Mouse (Mus musculus) cerebellum, postnatal 4 days (tissue): ENCODE measurements at regions not wholly inside any gene's neighbourhood (a gene's known extent, or its start where the extent isn't known, plus 50 kb on each side); places are given as distances from the start of the nearest gene placed in this dataset.
"Not testable (repeated sequence)": the region's sequence is repeated elsewhere in the genome, so short reads cannot be mapped to it uniquely, and the experiment has no call there.

Experiments
- DNase-seq, 2 experiments: peaks; one replicate each; pipeline ENCODE4 v3.0.0; 2022; ENCODE audit warnings: low spot score in 2 of 2, mixed read lengths in 1 of 2

DNA sequence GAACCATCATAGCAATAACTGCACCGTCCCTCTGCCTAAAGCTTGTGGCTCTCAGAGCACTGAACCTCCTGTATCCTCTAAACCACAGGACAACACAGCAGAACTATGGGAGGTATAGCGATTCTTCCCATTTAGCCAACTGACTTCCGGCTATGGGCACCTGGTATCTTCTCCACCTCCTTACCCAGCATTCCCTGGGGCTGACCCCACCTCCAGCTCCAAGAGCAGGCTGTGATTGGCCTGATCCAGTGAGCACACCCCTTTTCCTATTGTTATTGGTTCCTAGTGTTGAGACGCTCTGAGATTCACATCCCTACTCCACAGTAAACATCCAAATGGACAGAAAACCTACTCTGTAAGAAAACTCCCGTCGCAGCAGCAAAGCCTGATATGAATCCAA, 236.7 kb downstream of the Prex1 start:
- DNase-seq: no peak

DNA sequence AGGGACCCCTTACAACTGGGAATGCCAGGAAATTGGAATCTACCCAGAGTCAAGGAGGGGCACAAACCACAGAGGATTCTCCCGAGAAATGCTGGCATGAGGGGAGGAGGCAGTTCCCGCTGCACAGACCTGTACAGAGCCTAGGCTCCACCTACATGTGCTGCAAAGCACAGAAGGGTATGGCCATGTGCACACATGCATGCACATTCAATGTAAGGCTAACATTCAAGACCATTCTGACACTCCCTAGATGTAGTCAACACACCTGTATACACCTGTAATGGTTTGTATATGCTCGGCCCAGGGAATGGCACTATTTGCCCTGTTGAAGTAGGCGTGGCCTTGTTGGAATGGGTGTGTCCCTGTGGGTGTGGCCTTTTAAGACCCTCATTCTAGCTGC, 238.0 kb downstream of the Prex1 start:
- no peak for DNase-seq

DNA sequence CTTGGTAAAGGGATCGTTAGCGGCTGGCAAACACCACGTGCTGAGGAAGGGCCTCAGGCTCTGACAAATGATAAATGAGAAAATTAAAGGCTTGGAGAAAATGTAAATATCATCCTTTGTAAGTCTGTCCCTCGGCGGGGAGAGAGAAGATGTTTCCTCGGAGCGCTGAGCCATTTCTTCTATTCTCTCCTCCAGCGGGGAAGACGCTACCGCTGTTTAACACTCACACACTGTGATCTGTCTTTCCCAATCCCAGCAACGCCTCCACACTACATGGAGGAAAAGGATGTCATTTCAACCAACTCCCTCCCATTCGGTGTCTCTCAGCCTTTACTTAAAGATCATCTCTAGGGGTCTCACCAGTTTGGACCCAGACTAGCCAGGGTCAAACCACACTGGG, 239.0 kb downstream of the Prex1 start:
- DNase-seq: no peak

DNA sequence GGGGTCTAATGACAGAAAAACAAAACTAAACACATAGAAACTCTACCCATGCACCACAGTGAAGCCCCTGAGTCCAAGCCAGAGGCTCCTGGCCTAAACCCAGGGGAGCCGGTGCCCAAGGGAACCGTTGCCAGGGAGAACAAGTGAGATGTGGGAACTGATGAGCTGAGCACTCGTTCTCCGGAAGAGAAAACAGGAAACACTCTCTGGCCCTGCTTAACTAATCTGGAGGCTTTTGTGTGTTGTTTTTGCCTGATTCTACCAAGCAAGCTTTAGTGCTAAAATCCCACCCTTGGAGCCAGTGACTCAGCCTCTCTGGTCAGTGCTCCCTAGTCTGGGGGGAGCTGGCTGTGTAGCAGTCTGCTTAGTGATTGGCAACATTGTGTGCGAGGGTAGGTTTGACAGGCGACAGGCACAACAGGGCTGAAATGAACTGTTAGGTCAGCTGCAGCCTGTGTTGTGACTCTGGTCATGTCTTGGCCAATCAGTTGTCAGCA, 242.3 kb downstream of the Prex1 start:
- DNase-seq: peak in 1 of 2 experiments; percentile 38

DNA sequence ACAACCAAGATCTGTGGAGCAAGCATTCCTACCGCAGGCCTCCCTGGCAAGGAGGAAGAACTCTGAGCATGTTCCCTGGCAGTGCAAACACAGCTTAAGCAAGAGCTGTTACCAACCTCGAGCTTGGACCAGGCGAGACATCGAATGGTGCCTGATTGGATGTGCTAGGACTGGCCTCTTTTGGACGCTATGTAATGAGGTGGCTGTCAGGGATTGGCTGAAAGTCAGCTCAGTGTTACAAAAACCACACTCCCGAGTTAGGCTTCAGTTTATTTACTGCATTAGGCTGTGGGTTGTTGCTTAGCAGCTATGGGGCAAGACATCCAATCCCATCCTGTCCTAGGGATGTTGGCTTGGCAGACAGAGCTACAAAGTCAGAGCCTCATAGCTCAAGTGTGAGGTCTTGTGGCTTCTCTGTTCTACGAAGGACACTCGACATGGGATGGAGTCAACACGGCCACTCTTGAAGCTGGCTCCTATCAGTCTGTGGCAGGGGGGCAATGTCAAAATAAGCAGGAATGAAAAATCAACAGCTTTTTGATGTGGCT, 244.5 kb downstream of the Prex1 start:
- no peak for DNase-seq

DNA sequence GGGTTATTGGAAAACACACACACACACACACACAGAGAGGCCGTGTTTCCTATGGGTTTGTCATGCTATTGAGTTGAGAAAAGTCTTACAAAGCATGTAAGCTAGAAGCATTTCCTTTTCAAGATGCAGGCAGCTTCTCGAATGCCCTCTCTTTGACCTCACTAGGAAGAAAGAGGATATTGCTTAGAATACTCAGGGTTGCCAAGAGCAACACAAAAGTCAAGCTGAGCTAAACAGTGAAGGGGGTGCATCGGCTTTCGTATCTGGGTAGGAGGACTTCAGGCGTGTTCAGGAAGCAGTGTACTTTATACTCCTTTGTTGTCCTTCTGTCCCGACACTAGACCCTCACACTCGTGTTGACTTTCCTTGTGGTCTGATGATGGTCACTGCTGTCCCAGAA, 246.5 kb downstream of the Prex1 start:
- no peak for DNase-seq

DNA sequence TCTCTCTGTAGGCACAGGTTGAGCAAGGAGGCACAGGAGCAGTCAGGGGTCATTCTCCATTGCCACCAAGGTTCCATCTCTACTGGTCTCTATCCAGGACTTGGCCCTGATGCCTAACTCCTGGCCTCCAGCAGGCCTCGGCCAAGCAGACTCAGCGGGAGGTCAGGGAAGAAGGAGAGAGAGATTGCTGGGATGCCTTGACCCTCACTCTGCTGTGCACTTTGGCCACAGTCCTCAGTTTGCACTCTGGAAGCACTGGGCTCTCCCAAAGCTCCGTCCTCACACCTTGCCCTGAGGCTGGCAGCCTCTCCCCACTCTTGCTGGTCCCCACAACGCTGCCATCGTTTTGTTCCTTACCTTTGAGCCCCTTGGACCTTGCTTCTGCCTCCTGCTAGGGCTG, 248.1 kb downstream of the Prex1 start:
- no peak for DNase-seq

DNA sequence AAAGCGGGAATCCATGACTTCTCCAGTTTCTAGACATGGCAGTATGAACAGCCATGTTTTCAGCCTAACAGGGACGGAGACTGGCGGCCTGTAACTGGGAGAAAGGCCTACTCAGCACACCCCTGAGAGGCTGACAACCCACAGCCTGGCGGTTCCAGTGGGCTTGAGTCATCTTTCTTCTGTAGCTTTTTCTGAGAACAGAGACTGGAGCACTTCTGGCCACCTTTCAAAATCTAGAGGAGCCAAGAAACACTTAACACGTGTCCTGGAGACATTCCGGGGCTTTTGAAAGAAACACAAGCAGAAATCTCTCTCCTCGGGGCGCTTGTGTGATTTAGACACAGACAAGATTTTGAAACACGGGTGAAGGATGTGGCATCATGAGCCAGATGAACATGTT, 250.1 kb downstream of the Prex1 start:
- no peak for DNase-seq

DNA sequence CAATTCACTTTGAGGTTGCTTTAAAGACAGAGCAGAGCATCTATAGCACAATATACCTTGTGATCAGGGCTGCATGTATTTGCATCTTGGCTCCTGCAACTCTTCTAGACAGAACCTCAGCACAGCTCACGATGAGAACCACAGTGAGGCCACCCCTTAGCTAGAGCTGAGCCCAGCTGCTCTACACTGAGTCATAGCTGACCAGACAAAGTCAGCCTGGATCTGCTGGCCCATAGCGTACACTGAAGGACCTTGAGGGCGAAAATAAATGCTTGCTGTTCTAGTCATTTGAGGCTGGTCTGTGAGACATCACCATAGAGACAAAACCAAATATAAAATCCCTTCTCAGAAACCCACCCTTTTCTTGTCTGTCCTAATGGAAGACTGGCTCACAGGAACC, 251.7 kb downstream of the Prex1 start:
- DNase-seq: no peak

DNA sequence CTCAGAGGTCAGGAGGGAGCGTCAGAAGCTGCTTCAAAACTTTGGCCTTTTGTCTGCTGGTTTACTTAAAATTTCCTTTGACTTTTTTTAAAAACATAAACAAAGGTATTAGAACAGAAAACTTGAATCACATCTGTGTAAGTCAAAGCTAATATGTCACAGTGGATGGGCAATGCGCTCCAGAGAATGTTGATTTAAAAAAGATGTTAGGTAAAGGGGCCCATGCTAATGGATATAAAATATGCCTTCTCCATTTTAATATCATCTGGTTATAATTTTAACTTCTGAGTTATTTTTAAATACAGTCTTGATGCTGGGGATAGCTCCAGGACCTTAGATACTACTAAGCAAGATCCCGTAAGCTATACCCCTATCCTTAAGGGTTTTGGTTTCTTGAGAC, 252.5 kb downstream of the Prex1 start:
- no peak for DNase-seq

DNA sequence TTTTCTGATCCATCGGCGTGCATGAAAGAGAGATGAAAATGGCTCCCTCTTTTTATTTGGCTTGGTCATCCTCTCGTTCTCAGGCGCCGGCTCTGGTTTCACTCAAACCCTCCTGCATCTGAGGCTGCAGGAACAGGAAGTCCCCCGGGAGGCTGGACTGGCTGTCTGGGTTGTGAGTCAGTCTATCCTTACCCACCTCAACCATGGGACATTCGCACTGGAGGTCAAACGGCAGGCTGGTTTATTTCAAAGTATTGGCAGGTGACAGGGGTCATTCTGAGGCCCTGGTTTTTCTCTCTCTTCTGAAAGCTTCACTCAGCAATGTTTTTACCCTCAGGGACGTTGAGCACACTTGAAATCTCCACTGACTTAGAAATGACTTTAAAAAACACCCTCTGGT, 253.7 kb downstream of the Prex1 start:
- no peak for DNase-seq

DNA sequence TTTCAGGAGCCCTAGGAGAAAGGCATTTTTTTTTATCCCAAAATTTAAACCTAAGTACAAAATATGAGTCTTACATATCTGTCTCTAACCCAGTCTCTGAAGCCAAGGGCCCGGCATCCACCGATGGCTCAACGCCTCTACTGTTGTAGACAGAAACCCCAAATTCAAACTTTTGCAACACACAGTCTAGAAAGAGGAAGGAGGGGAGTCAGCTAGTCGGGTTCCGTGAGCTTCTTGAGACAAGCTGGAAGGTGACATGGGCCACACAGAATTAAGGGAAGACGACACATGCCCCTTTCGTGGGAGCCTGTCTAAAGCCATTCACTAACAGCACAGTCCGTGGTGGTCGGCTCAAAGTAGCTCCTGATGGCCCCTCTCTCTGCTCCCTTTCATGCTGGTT, 254.7 kb downstream of the Prex1 start:
- no peak for DNase-seq

DNA sequence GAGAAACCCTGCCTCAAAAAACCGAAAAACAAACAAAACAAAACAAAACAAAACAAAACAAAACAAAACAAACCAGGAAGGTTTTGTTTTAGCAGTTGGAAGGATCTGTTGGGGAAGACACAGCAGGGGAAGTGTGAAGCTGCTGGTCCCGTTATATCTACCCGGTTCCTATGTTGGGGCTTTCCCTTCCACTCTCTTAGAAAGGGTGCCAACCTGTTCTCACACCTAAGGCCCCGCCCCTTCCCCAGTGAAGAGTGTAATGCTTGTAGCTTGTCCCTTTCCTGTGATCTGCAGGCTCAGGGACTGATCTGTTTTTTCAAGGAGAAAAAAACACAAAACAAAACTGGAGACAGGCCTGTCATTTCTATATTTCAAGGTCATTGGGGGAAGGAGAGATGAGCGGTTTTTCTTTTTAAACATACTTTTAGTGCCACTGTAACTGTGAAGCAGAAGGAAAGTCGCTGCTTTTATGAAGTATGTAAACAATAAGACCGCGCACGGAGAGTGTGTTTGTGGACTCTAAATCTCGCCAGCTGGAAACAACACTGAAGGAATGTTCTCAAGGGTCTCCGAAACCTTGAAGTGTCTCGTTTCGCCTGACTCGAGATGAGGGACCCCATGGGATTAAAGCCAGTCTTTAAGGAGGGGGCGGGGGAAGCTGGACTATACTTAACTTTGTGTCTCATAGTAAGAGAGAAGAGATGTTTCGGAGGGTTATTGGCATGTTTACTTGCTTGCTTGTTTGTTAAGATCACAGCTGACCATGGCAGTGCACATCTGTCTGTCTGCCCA, 256.1 kb downstream of the Prex1 start:
- DNase-seq: no peak

DNA sequence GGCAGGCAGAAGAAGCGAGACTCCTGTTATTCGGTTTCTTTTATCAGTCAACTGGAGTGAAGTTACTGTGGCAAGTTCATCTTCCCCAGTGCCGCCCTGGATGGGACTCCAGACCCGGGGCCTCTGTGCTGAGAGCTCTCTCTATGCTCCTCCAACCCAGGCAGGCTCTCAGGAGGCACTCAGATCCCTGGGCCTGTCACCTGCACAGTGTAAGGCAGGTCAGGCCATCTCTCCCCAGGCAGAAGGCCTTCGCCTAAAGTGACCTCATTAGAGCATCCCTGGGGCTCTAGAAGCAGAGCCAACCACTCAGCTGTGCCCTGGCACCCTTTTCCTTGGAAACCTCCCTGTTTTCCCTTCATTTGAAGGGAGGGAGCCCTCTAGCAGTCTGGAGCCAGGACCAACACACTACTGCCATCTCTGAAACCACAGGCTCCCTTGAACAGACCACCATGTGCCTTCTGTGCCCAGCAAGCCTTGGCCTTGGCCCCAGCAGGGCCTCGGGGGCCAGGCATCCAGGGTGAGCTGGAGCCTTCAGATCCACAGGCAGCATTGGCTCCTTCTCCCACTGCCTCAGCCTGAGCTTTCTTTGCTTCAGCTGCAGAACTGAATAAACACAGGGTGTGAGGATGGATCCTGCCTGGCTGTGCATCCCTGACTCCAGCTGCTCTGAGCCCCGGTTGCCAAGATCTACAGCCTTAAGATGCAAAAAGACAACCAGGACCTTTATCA, 259.3 kb downstream of the Prex1 start:
- DNase-seq: not testable (repeated sequence)

DNA sequence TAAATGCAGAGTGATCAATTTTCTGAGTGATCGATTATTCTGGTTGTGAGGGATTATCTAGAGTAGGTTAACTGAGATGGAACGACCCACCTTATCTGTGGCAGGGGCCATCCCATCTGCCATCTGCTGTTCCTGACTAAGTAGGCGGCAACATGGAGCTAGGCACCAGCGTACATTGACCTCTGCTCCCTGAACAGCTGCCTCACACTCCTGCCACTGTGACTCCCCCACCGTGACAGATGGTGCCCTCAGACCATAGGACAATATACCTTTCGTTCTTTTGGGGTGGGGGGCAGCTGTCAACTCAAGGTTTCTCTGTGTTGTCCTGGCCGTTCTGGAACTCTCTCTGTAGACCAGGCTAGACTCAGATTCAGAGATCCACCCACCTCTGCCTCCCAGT, 262.7 kb downstream of the Prex1 start:
- no peak for DNase-seq

DNA sequence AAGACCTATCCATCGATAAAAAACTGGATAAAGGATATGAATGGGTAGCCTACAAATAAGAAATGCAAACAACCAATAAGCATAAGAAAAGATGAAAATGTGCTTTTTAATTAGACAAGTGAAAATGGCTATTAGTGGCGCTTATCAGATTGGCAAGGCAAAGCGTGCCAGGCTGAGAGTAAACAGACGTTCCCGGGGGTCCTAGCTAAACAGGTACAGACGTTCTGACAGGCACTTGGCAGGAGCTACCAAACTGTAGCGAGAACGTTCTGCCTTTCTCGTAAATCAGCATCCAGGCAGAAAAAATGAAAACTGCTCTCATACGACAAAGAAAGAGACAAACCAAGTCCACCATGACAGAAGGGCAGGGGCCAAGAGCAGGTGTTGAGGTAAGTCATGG, 263.3 kb downstream of the Prex1 start:
- no peak for DNase-seq

DNA sequence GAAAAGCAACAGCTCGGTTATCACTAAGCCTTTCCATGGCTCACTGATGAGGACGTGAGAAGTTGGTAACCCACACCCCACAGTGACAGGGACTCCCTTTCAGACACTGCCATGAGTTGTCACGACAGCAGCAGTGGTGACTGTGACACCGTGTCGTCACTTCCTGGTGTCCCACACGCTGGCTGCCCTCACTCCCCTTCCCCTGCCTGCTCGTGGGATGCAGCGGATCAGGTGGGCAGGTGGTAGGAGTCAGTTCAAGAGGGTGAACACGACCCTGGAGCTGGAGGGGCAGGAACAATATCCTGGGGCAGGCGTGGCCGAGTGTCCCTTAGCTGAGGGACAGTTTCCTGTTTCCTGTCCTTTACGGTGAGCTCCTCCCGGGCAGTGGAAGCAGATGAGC, 264.9 kb downstream of the Prex1 start:
- DNase-seq: no peak

DNA sequence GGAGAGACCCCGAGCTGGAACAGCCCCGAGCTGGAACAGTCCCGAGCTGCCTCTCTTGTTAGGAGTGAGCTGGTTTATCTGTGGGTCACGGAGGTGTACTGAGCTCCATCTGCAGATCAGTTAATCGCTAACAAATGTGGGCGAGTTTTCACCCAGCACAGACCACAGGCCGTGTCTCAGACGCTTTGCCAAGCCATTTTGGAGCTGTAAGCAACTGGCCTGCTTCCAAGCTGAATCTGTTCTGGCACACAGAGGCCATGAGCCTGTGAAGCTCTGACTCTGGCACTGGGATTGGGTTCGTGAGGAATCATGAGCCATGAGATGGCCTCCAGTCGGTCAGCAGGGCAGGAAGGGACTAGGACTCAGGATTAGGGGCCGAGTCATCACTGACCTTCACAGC, 265.5 kb downstream of the Prex1 start:
- peak in 1 of 2 experiments; percentile 77 for DNase-seq

DNA sequence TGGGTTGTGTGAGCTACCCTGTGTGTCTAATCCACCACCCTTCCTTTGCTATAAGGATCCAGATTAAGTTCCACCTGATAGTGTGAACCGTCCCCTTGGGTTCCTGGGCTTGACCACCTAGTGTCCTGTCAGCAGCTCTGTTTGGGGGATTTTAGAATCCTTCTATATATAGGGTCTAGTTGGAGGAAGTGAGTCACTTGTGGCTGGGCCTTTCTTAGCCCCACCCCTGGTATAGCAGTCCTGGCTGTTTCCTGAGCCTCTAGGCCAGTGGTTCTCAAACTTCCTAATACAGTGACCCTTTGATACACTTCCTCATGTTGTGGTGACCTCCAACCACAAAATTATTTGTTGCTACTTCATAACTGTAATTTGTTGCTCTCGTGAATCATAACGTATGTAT, 267.1 kb downstream of the Prex1 start:
- DNase-seq: no peak

DNA sequence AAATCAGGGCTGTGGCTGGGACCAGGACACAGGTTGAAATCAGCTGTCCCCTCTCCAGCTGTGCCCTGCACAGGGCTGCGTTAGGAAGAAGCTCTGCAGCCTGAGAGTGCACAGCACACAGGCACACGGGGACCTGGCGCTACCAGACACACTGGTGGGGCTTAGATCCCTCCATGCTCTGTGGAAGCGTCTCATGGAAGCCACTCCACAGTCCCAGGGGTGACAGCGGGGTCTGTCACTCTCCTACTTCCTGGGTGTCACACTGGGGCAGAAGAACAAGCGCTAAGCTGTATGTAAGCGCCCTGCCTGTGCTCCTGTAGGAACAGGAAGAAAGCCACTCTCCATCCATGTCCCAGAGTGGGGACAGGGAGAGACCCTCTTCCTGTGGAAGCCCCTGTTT, 267.8 kb downstream of the Prex1 start:
- DNase-seq: not testable (repeated sequence)

DNA sequence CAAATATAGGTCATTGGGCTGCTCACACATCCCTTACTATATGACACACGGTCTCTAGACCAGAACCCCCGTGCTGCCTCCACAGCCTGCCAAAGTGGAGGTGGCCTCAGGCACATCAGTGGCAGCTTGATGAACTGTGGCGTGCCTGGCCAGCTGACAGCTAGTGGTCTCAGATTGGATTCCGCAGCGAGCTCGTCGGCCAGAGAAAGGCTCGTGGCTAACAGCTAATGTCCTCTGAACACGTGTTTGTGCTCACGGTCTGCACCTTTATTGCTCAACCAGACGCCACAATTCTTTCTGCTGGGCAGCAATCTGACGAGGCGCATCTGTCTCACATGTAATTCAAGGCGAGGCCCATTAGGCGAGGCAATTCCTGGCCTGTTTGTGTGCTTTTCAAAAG, 270.6 kb downstream of the Prex1 start:
- peak in 1 of 2 experiments; percentile 56 for DNase-seq

DNA sequence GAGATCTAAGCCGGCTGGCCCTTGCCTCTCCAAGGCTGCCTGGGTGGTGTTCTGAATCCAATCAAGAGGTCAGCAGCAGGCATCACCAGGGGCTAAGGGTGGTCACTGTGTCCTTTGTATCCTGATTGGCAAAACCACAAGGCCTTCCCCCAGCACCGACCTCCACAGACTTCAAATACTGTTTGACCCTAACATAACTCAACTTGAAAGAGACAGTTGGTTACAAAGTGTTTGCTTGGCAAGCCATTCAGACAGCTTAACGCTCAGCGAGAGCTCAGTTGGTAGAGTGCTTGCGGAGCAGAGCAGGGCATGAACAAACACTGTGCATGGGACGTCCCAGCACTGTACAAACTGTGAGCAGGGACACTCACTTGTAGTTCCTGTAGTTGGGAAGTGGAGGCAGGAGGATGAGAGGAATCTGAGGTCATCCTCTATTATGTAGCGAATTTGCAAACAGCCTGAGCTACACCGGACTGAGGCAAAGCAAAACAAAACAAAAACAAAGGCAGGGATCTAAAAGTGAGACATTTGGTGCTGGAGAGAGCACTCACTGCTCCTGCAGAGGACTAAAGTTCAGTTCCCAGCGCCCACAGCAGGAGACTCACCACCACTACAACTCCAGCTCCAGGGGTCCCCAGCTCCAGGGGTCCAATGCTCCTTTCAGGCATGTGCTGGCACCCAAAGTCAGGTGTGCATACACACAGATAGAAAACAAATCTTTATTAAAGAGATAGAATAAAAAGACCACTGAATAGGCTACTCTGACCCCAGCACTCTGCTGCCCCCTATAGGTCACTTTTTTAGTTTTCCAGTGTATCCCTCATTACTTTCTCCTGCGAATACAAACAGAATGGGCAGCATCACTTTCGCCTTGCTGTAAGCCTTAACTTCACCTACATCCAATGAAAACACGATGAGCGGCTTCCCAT, 273.5 kb downstream of the Prex1 start:
- peak in 1 of 2 experiments; percentile 45 for DNase-seq
